Mouse (Mus musculus) liver, adult 10 weeks (tissue): ENCODE results near the gene Pth2. TPM values are rescaled to one million over a fixed set of nuclear protein-coding genes. Genes with fewer than 3 reads are reported as not detected.

Source experiments
- polyA plus RNA-seq: library from polyadenylated mRNA; stranded (reverse); fragments of 350-450 nt; fragmentation: Illumina TruSeq; extraction: RNeasy Lipid Tissue Mini Kit (QIAGEN cat#74804); gene quantifications from one replicate; pipeline ENCODE4 v1.2.3, GENCODE M21; 2014; ENCODE audit warnings: low read depth, low replicate concordance

Gene Pth2
- polyA plus RNA-seq = not detected

DNA sequence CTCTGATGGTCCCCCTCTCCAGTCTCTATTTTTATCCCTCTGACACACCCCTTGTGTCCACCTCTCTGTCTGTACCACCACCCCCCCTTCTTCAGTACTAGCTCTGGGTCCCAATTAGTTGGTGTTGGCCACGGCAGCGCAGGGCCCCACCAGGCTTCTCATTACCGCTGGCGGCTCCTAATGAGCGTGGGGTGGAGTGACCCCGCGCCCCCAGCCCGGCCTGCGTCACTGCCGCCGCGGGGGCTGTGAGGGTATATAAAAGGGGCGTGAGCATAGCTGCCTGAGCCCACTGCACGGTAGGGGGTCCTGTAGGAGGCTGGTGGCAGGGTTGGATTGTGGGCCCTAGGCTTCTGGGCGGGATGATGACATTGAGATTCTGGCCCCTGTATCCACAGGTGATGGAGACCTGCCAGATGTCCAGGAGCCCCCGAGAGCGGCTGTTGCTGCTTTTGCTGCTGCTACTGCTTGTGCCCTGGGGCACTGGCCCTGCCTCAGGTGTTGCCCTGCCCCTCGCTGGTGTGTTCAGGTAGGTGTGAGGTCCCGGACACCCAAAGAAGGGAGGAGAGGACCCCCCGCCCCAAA, at the start of gene Pth2:
Gene Pth2, plus strand, starts transcription at position 100 of the 582 bp plus-strand sequence.

DNA sequence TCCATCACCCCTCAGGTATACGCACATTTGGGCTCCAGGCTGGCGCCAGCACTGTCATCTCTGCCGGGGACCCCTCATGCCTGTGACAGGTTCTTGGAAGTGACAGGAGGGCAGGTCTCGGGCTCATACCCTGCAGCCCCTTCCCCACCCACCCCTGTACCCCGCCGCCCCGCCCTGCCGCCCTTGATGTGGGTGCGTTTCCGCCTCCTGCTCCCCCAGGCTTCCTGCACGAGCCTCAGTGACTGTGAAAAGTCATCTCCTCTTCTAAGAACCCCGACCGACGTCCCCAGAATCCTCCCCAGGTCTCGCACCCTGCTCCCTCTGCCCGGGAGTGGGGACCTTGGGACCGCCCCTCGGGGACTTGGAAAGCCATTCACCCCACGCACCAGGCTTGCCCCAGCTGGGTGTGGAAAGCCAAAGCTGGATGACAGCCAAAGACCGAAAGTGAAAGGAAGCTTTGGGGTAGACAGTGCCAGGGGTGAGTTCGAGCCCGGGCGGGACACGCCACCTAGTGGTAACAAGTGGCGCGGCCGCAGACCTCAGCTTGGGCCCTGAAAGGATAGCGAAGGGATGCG, 44.7 kb upstream of the Pth2 start, which contains the start of the genes Gm45713 and Flt3l:
Gene Gm45713, minus strand, starts transcription at position 239 of the 575 bp plus-strand sequence.
Gene Flt3l, minus strand, starts transcription at position 440 of the 575 bp plus-strand sequence.

DNA sequence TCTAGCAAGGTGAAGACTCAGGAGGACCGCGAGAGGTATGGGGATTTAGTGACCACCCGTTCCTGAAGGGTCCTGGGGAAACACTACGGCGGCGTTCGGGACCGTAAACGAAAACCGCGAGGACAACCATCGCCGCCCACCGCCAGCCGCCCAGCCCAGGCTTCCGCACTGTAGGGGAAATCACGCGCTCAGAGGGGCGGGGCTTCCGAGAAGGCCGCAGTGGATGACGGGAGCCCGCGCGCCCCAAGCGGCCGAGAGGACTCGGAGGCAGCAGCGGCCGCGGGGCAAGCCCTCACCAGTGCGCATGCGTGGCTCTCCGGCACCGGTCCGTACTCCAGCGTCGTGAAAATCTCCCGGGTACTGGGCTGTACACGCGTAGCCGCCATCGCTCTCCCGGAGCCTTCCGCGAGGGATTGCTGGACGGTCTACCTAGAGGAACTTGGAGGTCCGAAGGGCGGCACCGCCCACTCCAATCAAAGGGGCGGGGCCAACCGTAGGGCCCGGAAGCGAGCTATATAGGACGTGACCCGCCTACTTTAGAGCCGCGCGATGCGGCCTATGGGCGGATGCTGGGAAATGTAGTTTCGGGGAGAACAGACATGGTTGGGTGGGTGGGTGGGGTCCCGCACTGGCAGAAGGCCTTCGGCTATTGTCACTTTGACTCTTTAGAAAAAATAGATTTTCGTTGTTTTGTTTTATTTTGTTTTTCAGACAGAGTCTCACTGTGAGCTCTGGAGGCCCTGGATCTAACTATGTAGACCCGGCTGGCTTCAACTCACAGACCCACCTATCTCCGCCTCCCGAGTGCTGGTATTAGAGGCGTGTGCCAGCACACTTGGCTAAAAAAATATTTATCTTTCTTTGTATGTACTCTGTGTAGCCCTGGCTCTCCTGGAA, 26.5 kb upstream of the Pth2 start, which contains the start of the genes Pih1d1 and Aldh16a1:
Gene Pih1d1, plus strand, starts transcription at position 208 of the 897 bp plus-strand sequence.
Gene Aldh16a1, minus strand, starts transcription at position 489 of the 897 bp plus-strand sequence.

DNA sequence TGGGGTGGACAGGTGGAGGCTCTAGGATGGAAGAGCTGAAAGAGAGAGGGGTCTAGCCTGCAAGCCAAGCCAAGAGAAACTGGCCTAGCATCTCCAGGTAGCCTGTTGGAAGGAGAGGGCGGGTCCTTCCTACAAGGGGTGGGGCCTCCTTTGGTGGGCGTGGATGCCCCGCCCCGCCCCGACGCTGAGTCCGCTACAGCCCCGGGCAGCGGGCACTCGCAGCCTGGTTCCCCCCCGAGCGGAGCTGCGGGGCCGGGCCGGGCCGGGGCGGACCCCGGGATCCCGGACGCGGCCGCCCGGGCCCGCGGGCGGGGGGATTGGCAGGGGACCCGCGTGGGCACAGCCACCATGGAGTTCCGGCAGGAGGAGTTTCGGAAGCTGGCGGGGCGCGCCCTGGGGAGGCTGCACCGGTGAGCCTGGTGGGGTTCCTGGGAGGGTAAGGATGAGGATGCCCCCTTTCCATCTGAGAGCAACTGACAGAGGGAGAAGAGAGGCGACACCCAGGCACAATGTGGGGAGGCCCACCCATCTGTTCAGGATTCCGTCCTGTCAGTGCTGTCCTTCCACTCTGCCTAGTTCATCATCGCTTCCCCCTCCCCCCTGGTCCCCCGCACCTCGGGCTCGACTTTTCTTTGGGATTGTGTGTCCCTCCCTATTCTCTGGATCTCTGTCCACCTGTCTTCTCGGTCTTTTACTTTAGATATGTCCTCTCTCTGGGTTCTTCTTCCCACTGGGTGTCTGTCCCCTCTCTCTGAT, 16.9 kb upstream of the Pth2 start, which contains the start of gene Slc17a7:
Gene Slc17a7, plus strand, starts transcription at position 215 of the 756 bp plus-strand sequence.

DNA sequence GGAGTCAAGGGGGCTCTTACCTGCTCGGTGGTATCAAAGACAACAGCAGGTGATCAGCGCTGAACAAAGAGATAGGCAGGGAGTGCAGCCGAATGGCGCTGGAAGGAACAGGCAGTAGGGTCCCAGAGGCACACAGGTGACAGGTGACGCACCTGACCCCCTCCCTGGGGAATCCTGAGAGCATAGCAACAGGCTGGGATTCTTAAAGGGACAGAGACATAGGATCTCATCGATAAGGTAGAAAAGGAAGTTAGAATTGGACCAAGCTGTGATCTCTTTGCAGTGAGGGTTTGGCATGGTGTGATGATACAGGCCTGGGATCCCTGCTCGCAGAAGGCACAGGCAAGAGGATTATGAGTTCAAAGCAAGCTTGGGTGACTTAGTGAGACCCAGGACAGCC, 1.3 kb upstream of the Pth2 start, which contains the start of gene Gfy:
Gene Gfy, minus strand, starts transcription at position 101 of the 400 bp plus-strand sequence.

DNA sequence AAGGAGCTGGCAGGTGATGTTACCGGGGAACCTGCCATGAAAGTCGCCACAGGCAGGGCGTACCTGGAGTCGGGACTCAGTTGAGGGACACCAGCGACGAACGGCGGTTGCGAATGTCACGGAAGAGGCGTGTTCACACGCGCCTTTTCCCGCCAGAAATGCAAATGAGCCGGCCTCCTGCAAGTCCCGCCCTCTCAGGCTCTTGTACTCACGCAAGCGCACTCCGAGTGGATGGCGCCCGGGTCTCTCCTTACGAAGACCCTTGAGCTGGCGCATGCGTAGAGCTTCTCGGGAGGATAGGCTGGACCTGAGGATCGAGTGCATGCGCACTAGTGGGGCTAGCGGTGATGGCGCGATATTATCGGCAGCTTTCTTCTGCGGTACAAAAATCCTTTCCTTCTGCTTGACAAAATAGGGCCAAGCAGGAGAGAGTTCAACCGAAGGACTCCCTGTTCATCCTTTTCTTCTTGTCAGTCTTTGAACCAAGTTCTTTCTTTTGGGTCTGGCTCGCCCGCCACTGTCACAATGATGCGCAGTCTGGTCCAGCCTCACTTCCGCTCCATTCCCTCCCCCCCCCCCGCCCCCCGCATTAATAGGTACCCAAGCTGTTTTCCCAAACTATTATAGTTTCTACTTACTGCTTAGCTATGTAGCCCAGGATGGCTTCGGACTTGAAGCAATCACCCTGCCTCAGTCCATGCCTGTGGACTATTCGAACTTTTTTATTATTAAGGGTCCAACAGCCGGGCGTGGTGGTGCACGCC, 23.8 kb downstream of the Pth2 start, which contains the start of gene Ccdc155:
Gene Ccdc155, minus strand, starts transcription at position 513 of the 764 bp plus-strand sequence.

DNA sequence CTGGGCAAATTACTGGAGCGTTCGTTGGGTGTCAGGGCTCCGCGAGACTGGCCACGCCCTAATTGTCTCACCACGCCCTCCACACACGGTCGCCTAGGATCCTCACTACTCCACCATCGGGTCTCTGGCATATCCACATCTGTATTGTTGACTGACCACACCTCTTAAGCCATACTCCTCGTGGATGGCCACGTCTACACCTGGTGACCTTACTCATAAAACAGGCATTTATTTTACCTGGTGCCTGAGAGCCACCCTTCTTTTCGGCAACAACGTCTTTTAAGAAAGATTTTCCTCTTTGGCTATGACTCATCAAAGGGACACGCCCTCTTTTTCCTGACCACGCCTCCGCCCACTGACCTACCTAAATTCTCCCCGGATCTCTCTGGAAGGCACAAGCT, 31.1 kb downstream of the Pth2 start, which contains the start of gene Dkkl1:
Gene Dkkl1, minus strand, starts transcription at position 297 of the 401 bp plus-strand sequence.

DNA sequence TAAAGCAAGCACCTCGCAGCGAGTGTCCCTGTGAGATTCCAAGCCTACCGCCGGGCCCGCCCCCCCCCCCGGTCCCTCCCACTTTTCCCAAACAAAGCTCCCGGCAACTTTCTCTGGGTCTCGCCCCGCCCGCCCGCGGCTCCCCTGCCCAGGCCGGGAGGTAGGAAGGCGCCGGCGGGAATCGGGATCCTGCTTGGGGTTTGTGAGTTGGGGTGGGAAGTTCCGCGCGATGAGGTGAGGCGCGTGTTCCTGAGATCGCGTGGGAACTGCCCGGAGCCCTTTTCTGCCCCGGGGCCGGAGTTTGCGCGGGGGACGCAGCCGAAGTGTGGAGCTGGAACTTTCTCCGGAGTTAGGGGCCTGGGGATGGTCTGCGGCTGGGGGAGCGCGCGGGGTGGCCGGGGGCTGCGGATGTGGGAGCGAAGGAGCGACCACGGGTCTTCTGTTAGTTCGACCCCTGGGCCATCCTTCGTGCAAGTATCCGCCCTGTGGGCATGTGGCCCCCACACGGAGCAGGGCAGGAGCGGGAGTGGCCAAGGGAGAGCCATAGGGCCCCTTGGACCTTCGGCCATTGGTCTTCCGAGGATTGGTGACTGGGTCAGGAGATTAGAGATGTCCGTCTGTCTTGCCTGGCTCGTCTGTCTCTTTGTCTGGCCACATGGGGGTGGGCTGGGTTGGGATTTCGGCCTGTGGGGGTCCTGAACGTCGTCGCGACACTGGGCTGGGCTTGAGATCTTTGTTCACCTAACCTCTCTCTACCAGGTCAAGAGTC, 35.1 kb downstream of the Pth2 start, which contains the start of gene Tead2:
Gene Tead2, plus strand, starts transcription at position 81 of the 769 bp plus-strand sequence.

Other genes with a start within 250 kb of the Pth2 start
- not detected for gene Tsks, start 237.8 kb upstream of the Pth2 start, polyA plus RNA-seq
- gene Cpt1c, start 206.1 kb upstream of the Pth2 start, polyA plus RNA-seq = not detected
- gene Prmt1, start 194.4 kb upstream of the Pth2 start, polyA plus RNA-seq = 4.2 TPM
- gene Irf3, start 183.3 kb upstream of the Pth2 start, polyA plus RNA-seq = 21.4 TPM
- 0.66 TPM for gene Bcl2l12, start 182.3 kb upstream of the Pth2 start, polyA plus RNA-seq
- 1.3 TPM for gene Scaf1, start 164.6 kb upstream of the Pth2 start, polyA plus RNA-seq
- gene Rras, start 163.0 kb upstream of the Pth2 start, polyA plus RNA-seq = 3.7 TPM
- gene Prr12, start 128.1 kb upstream of the Pth2 start, polyA plus RNA-seq = 0.11 TPM
- gene Nosip, start 118.6 kb upstream of the Pth2 start, polyA plus RNA-seq = 3.2 TPM
- 2.3 TPM for gene Prrg2, start 118.3 kb upstream of the Pth2 start, polyA plus RNA-seq
- not detected for gene Rcn3, start 88.8 kb upstream of the Pth2 start, polyA plus RNA-seq
- gene Fcgrt, start 77.1 kb upstream of the Pth2 start, polyA plus RNA-seq = 33.3 TPM
- 172 TPM for gene Rps11, start 56.6 kb upstream of the Pth2 start, polyA plus RNA-seq
- gene Rpl13a, start 52.2 kb upstream of the Pth2 start, polyA plus RNA-seq = 253 TPM
- not detected for gene Gm45713, start 44.8 kb upstream of the Pth2 start, polyA plus RNA-seq
- 5.4 TPM for gene Flt3l, start 44.6 kb upstream of the Pth2 start, polyA plus RNA-seq
- 3.9 TPM for gene Pih1d1, start 26.7 kb upstream of the Pth2 start, polyA plus RNA-seq
- gene Aldh16a1, start 26.4 kb upstream of the Pth2 start, polyA plus RNA-seq = 5.2 TPM
- not detected for gene Slc17a7, start 17.0 kb upstream of the Pth2 start, polyA plus RNA-seq
- not detected for gene Gfy, start 1.4 kb upstream of the Pth2 start, polyA plus RNA-seq
- not detected for gene Ccdc155, start 23.9 kb downstream of the Pth2 start, polyA plus RNA-seq
- gene Dkkl1, start 31.2 kb downstream of the Pth2 start, polyA plus RNA-seq = not detected
- 0.19 TPM for gene Tead2, start 34.8 kb downstream of the Pth2 start, polyA plus RNA-seq
- gene Cd37, start 58.1 kb downstream of the Pth2 start, polyA plus RNA-seq = 0.34 TPM
- 1.2 TPM for gene Slc6a16, start 60.1 kb downstream of the Pth2 start, polyA plus RNA-seq
- gene Slc6a21, start 96.5 kb downstream of the Pth2 start, polyA plus RNA-seq = not detected
- not detected for gene Trpm4, start 152.8 kb downstream of the Pth2 start, polyA plus RNA-seq
- not detected for gene Hrc, start 154.3 kb downstream of the Pth2 start, polyA plus RNA-seq
- gene Ppfia3, start 186.0 kb downstream of the Pth2 start, polyA plus RNA-seq = not detected
- gene Lin7b, start 189.6 kb downstream of the Pth2 start, polyA plus RNA-seq = not detected
- gene Snrnp70, start 214.7 kb downstream of the Pth2 start, polyA plus RNA-seq = 36.2 TPM
- not detected for gene Kcna7, start 224.7 kb downstream of the Pth2 start, polyA plus RNA-seq
- not detected for gene Ntf5, start 232.7 kb downstream of the Pth2 start, polyA plus RNA-seq
- not detected for gene Lhb, start 239.8 kb downstream of the Pth2 start, polyA plus RNA-seq